Mouse (Mus musculus) G1E (cell line): ENCODE measurements around the gene Adprh. TPM values are rescaled to one million over a fixed set of nuclear protein-coding genes. Genes with fewer than 3 reads are reported as not detected.

Experiments
- ATAC-seq: 2 replicates; pipeline ENCODE4 v1.8.0; 2016; ENCODE audit warnings: mild to moderate bottlenecking; ENCODE audit not compliant: insufficient number of reproducible peaks, poor library complexity, low FRiP score, severe bottlenecking; ENCODE audit errors: extremely low read depth
- DNase-seq: peaks from one replicate; pipeline ENCODE4 v3.0.0; 2012; ENCODE audit warnings: low spot score
- H3K27me3 ChIP-seq: 2 replicates; pipeline ENCODE4 v1.6.1; 2012; ENCODE audit warnings: mild to moderate bottlenecking, low read length, inconsistent platforms; ENCODE audit not compliant: insufficient read depth
- H3K36me3 ChIP-seq: replicated peaks from 2 replicates; pipeline ENCODE3; 2012; ENCODE audit warnings: mild to moderate bottlenecking, inconsistent platforms
- H3K4me1 ChIP-seq: 2 replicates; pipeline ENCODE4 v1.6.1; 2012; ENCODE audit warnings: low read depth, low read length, inconsistent platforms, mixed read lengths; ENCODE audit not compliant: insufficient read depth
- H3K4me3 ChIP-seq: 2 replicates; pipeline ENCODE4 v1.5.1; 2012; ENCODE audit warnings: low read depth, mild to moderate bottlenecking, inconsistent platforms, low read length, moderate library complexity, mixed read lengths
- H3K9me3 ChIP-seq: replicated peaks from 2 replicates; pipeline ENCODE4 v1.6.1; 2012; ENCODE audit warnings: inconsistent platforms
- CTCF ChIP-seq: IDR thresholded peaks from 2 replicates; pipeline ENCODE4 v1.5.1; 2012; ENCODE audit warnings: low read depth, low read length, inconsistent platforms, mixed read lengths
- GATA1 ChIP-seq: IDR thresholded peaks from 2 replicates; pipeline ENCODE4 v1.6.1; 2012; ENCODE audit warnings: borderline replicate concordance, low read length, inconsistent platforms, mixed read lengths
- GATA2 ChIP-seq: IDR thresholded peaks from 2 replicates; pipeline ENCODE4 v1.6.1; 2012; ENCODE audit warnings: low read depth, low read length, inconsistent platforms, borderline replicate concordance
- POLR2AphosphoS5 ChIP-seq: IDR thresholded peaks from 2 replicates; pipeline ENCODE4 v1.6.1; 2012; ENCODE audit warnings: low read depth, low read length, inconsistent platforms; ENCODE audit not compliant: insufficient replicate concordance
- TAL1 ChIP-seq: conservative IDR thresholded peaks from 2 replicates; pipeline ENCODE4 v1.6.1; 2012; ENCODE audit warnings: low read depth, low read length, inconsistent platforms, mixed read lengths
- polyA plus RNA-seq: library from polyadenylated mRNA; stranded (reverse); fragments of >175 nt; gene quantifications from 2 replicates; pipeline ENCODE4 v1.2.3, GENCODE M21; 2012
- total RNA-seq, 2 experiments: library from RNA; stranded (forward) in 1 of 2; stranded (reverse) in 1 of 2; fragments of 200-1000 nt in 1 of 2; fragments of >200 nt in 1 of 2; fragmentation: Nextera tagmentation in 1 of 2; gene quantifications; 2 replicates each; pipeline ENCODE4 v1.2.3; 2014 to 2017

Adprh gene
- total and polyA plus RNA-seq, 3 experiments = 28.4 to 355 (median 56.4) TPM

DNA sequence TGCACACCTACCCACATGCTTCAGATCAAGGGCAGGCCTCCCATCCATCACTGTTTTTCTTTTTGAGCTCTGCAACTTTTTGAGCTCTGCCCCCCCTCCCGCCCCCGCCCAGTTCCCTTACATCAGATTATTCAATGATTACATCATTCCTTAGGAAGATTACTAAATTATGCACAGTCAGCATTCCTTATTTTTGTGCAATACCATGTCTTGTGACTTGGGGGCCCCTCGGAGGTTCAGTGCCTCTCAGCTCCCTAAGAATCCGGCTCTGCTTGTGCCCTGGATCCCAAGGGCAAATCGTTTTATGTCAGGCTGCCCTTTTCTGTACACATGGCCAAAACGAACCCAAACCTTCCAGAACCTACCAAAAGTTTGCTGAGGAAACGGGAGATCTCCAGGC lies 37.5 kb downstream of the Adprh start:
- no peaks in the 10 kb centered on the region for H3K9me3 ChIP-seq

GRCm38 (mm10) chr16:38408416-38408815 lies 44.1 kb downstream of the Adprh start:
- Histone ChIP-seq H3K4me1 (peaks cover 43% of the 10 kb centered on the region), H3K36me3 (no peaks in the 10 kb centered on the region), H3K4me3 (no peak overlapping the region), H3K27me3 (no peaks in the 10 kb centered on the region), H3K9me3 (no peaks in the 10 kb centered on the region)
- DNase-seq (no peak), ATAC-seq (no peak)
- TF ChIP-seq GATA2 = no peak
- no peak for TF ChIP-seq CTCF
- TF ChIP-seq TAL1 = no peak
- TF ChIP-seq GATA1 = no peak
- TF ChIP-seq POLR2AphosphoS5 = no peak

More for the DNA sequence above, 37.5 kb downstream of the Adprh start:
- Histone ChIP-seq H3K27me3 (no peaks in the 10 kb centered on the region), H3K4me1 (peaks cover 14% of the 10 kb centered on the region; the same call in 1 of the 2 replicates), H3K4me3 (no peak overlapping the region), H3K36me3 (no peaks in the 10 kb centered on the region)
- DNase-seq = no peak
- ATAC-seq = no peak
- TF ChIP-seq CTCF (no peak), POLR2AphosphoS5 (no peak), GATA1 (no peak), TAL1 (no peak), GATA2 (no peak)

DNA sequence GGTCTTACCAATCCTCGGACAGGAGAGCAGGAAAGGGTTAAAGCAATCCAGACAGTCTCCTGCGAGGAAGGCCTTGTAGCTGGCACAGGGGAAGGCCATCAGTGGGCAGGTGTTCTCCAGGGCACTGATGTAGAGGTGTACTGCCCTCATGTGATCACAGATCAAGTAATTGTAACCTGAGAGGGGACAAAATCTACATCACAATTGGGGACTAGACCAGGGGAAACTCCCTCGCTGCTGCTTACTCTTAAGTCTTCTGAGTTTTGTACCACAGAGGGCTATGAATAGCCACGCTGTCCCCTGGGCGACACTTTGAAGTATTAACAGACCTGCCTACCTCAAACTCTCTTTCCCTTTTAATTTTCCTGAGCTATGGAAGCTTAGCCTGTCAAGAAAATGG lies 44.9 kb downstream of the Adprh start:
- Histone ChIP-seq H3K9me3 (no peaks in the 10 kb centered on the region), H3K4me3 (no peak overlapping the region), H3K4me1 (peaks cover 43% of the 10 kb centered on the region), H3K36me3 (no peaks in the 10 kb centered on the region), H3K27me3 (no peaks in the 10 kb centered on the region)
- TF ChIP-seq TAL1 (no peak), POLR2AphosphoS5 (no peak), CTCF (no peak), GATA2 (no peak), GATA1 (no peak)
- ATAC-seq (no peak), DNase-seq (no peak)

GRCm38 (mm10) chr16:38406708-38407107 lies 45.8 kb downstream of the Adprh start:
- H3K4me1 ChIP-seq = peaks cover 38% of the 10 kb centered on the region
- H3K9me3 ChIP-seq = no peaks in the 10 kb centered on the region
- no peak for TF ChIP-seq CTCF
- H3K4me3 ChIP-seq = no peak overlapping the region
- DNase-seq (peak; percentile 36), ATAC-seq (peak; percentile 22; the same call in 1 of the 2 replicates)
- H3K27me3 ChIP-seq = no peaks in the 10 kb centered on the region
- no peaks in the 10 kb centered on the region for H3K36me3 ChIP-seq

GRCm38 (mm10) chr16:38406293-38406692 lies 46.2 kb downstream of the Adprh start:
- peaks cover 42% of the 10 kb centered on the region for H3K4me1 ChIP-seq
- H3K9me3 ChIP-seq = no peaks in the 10 kb centered on the region
- no peaks in the 10 kb centered on the region for H3K36me3 ChIP-seq
- no peak overlapping the region for H3K4me3 ChIP-seq
- no peak for TF ChIP-seq GATA1
- no peak for TF ChIP-seq POLR2AphosphoS5
- no peak for TF ChIP-seq GATA2
- TF ChIP-seq CTCF = no peak
- no peak for TF ChIP-seq TAL1
- no peak for ATAC-seq
- DNase-seq = no peak
- H3K27me3 ChIP-seq = no peaks in the 10 kb centered on the region

GRCm38 (mm10) chr16:38403639-38404038 lies 48.9 kb downstream of the Adprh start:
- Histone ChIP-seq H3K27me3 (no peaks in the 10 kb centered on the region), H3K4me3 (no peak overlapping the region), H3K9me3 (no peaks in the 10 kb centered on the region), H3K36me3 (no peaks in the 10 kb centered on the region), H3K4me1 (peaks cover 64% of the 10 kb centered on the region)
- TF ChIP-seq TAL1 = no peak
- TF ChIP-seq POLR2AphosphoS5 = no peak
- no peak for TF ChIP-seq GATA2
- no peak for TF ChIP-seq GATA1
- no peak for TF ChIP-seq CTCF
- no peak for ATAC-seq
- DNase-seq = no peak

DNA sequence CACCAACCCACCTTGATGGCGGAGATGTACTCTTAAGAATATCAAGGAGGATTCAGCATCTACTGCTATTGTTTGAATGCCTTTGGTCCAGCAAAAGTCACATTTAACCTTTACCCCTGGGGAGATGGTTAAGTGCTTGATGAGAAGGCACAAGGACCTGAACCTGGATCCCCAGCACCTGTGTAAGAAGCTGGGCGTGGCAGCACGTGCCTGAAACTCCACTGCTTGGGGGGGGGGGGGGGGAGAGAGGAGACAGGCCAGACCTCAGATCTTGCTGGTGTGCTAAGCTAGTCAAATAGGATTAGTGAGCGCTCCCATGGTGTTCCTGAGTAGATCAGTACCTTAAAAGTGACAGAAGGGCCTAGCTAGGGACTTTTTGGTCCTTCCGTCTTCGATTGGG lies 51.0 kb downstream of the Adprh start:
- no peak for ATAC-seq
- H3K4me3 ChIP-seq = no peak overlapping the region
- no peaks in the 10 kb centered on the region for H3K36me3 ChIP-seq
- H3K9me3 ChIP-seq = no peaks in the 10 kb centered on the region
- DNase-seq = no peak
- TF ChIP-seq CTCF (no peak), TAL1 (no peak), POLR2AphosphoS5 (no peak), GATA1 (no peak), GATA2 (no peak)
- no peaks in the 10 kb centered on the region for H3K27me3 ChIP-seq
- H3K4me1 ChIP-seq = peaks cover 57% of the 10 kb centered on the region
